In the genomic region with DNA sequence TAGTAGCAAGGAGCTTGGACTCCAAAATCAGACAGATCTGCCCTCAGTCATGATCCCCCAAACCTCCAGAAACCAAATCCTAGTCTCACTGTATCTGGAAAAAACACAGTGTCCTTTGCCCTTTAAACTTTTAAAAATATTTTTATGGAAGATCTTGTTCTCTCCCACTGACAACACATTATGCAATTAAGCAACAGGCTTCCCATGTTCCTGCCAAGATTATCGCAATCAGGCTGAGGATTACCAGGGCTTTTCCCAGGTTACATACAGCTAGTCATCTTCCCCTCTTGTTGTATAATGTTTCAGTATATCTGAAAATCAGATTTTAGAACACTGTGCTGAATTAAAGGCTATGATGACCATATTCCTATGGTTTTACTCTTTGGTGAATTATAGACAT, we compare ENCODE assay signal across 23 mouse cellular contexts.
"Had no signal": no experiment of that assay in that cellular context is flagged by ENCODE, and none has a peak within 500 bp of the region (broad histone marks: within the 10 kb centered on the region; RNA-seq: fewer than 3 reads in every experiment).

No protein-coding gene starts in this region.

- H3K4me1 ChIP-seq: limb, embryonic 10.5 days; limb, embryonic 13.5 days; lung, embryonic 15.5 days; midbrain, embryonic 12.5 days; midbrain, embryonic 15.5 days; neural tube, embryonic 12.5 days; neural tube, embryonic 15.5 days had no signal

- H3K9ac ChIP-seq: limb, embryonic 13.5 days; liver, embryonic 14.5 days; liver, postnatal 0 days; lung, embryonic 15.5 days; midbrain, embryonic 12.5 days; midbrain, embryonic 15.5 days; neural tube, embryonic 12.5 days; neural tube, embryonic 15.5 days had no signal

- ATAC-seq: intestine, postnatal 0 days; liver, postnatal 0 days; midbrain, embryonic 15.5 days had no signal

- H3K36me3 ChIP-seq: limb, embryonic 10.5 days; limb, embryonic 13.5 days; lung, embryonic 15.5 days; midbrain, embryonic 12.5 days; midbrain, embryonic 15.5 days; neural tube, embryonic 12.5 days; neural tube, embryonic 15.5 days had no signal

- H3K27me3 ChIP-seq: limb, embryonic 13.5 days; lung, embryonic 15.5 days; midbrain, embryonic 12.5 days; midbrain, embryonic 15.5 days; neural tube, embryonic 12.5 days; neural tube, embryonic 15.5 days had no signal

- H3K4me3 ChIP-seq: limb, embryonic 10.5 days; limb, embryonic 13.5 days; lung, embryonic 15.5 days; midbrain, embryonic 12.5 days; midbrain, embryonic 15.5 days; neural tube, embryonic 12.5 days; neural tube, embryonic 15.5 days had no signal

- H3K4me2 ChIP-seq: limb, embryonic 13.5 days; lung, embryonic 15.5 days; midbrain, embryonic 12.5 days; midbrain, embryonic 15.5 days; neural tube, embryonic 12.5 days; neural tube, embryonic 15.5 days had no signal

- H3K27ac ChIP-seq: limb, embryonic 10.5 days; limb, embryonic 13.5 days; liver, embryonic 14.5 days; lung, embryonic 15.5 days; macrophage; midbrain, embryonic 12.5 days; midbrain, embryonic 15.5 days; neural tube, embryonic 12.5 days; neural tube, embryonic 15.5 days; stomach, postnatal 0 days had no signal

- H3K9me3 ChIP-seq: limb, embryonic 10.5 days; lung, embryonic 15.5 days; midbrain, embryonic 12.5 days; midbrain, embryonic 15.5 days; neural tube, embryonic 12.5 days; neural tube, embryonic 15.5 days had no signal

- DNase-seq: kidney, adult 9 months; kidney, postnatal 14 days; kidney, postnatal 4 days; layer of hippocampus, adult 9-11 months; liver; liver, postnatal 0 days; right cerebral cortex, adult 18-20 months; right cerebral cortex, postnatal 14 days; right cerebral cortex, postnatal 4 days; thymus, adult 2 months; thymus, postnatal 14 days; thymus, postnatal 4 days had no signal
